Mouse (Mus musculus): ENCODE data around the gene Per1.

GRCm38 (mm10) chr11:69125852-69125918, 30.7 kb downstream of the Per1 start, which contains the start of gene Aloxe3:
- TF ChIP-seq TAL1 (IDR thresholded peaks at IDR 0.05; ENCODE audit: low read length) = no peak
- TF ChIP-seq GATA1 (IDR thresholded peaks at IDR 0.05; ENCODE audit: low read length) = no peak

Data from erythroblast, embryonic 14.5 days (primary cell).